Mouse (Mus musculus) embryonic facial prominence, embryonic 10.5 days (tissue): ENCODE results near the gene Akr1c18. TPM values are rescaled to one million over a fixed set of nuclear protein-coding genes. Genes with fewer than 3 reads are reported as not detected.

Source experiments
- polyA plus RNA-seq: library from polyadenylated mRNA; unstranded; fragments of >200 nt; fragmentation: Nextera tagmentation; extraction: Ambion mirVana; gene quantifications from 2 replicates; pipeline ENCODE4 v1.2.1, GENCODE M21; 2016

Gene Akr1c18
- polyA plus RNA-seq, 1 experiment from 2014 or later, result not detected

Other genes with a start within 250 kb of the Akr1c18 start
- 100.0 and 117 TPM in 2 replicates for gene Net1, start 232.4 kb downstream of the Akr1c18 start, polyA plus RNA-seq
- gene Tubal3, start 232.4 kb downstream of the Akr1c18 start, polyA plus RNA-seq, result not detected in 2 replicates
- gene Ucn3, start 205.3 kb downstream of the Akr1c18 start, polyA plus RNA-seq, result not detected in 2 replicates
- gene Akr1c14, start 101.6 kb downstream of the Akr1c18 start, polyA plus RNA-seq, result 0.18 and 0.26 TPM in 2 replicates
- gene Akr1c13, start 40.5 kb upstream of the Akr1c18 start, polyA plus RNA-seq, result 0.50 TPM in 1 of 2 replicates, not detected in the other
- 0.23 and 0.29 TPM in 2 replicates for gene Akr1c19, start 78.0 kb upstream of the Akr1c18 start, polyA plus RNA-seq
- 0.15 TPM in 1 of 2 replicates, not detected in the other for gene Akr1c12, start 128.8 kb upstream of the Akr1c18 start, polyA plus RNA-seq